Mouse (Mus musculus): ENCODE data around the gene Ifna5. TPM values are rescaled to one million over a fixed set of nuclear protein-coding genes. Genes with fewer than 3 reads are reported as not detected.

The Ifna5 gene
- polyA plus RNA-seq, 1 experiment = not detected

- H3K4me3 ChIP-seq (replicated peaks; ENCODE audit: insufficient read depth, low read depth, low read length) = peak overlapping the region; percentile 69
- H3K27ac ChIP-seq (ENCODE audit: insufficient read depth, low read length) = no peak overlapping the region
- WGBS = 7% methylated on average over 31 of the region's 31 CpGs
- TF ChIP-seq CTCF (IDR thresholded peaks at IDR 0.05; ENCODE audit: borderline replicate concordance, insufficient read depth, low read depth, low read length) (no peak), POLR2A (IDR thresholded peaks at IDR 0.05; ENCODE audit: borderline replicate concordance, insufficient read depth, low read length) (no peak)
- no peaks in the 10 kb centered on the region; the same call in 1 of the 2 replicates for H3K27me3 ChIP-seq (ENCODE audit: control insufficient read depth, insufficient read depth, low read length)
- no peaks in the 10 kb centered on the region for H3K4me1 ChIP-seq (ENCODE audit: control insufficient read depth, insufficient read depth, low read length)
- peak; percentile 4 to 19 for DNase-seq
Observed at GRCm38 (mm10) chr4:88867926-88868911, 32.9 kb downstream of the Ifna5 start.

- H3K27me3 ChIP-seq (ENCODE audit: control insufficient read depth, insufficient read depth, low read length) = no peaks in the 10 kb centered on the region
- TF ChIP-seq CTCF (IDR thresholded peaks at IDR 0.05; ENCODE audit: borderline replicate concordance, insufficient read depth, low read depth, low read length) (peak; percentile 21; the same call in 1 of the 2 replicates), POLR2A (IDR thresholded peaks at IDR 0.05; ENCODE audit: borderline replicate concordance, insufficient read depth, low read length) (no peak)
- H3K4me3 ChIP-seq (replicated peaks; ENCODE audit: insufficient read depth, low read depth, low read length) = no peak overlapping the region
- no peaks in the 10 kb centered on the region for H3K4me1 ChIP-seq (ENCODE audit: control insufficient read depth, insufficient read depth, low read length)
- H3K27ac ChIP-seq (ENCODE audit: insufficient read depth, low read length) = no peak overlapping the region
- DNase-seq = peak in 1 of 2 experiments; percentile 14
- WGBS = 2% methylated on average over 2 of the region's 2 CpGs
Observed at GRCm38 (mm10) chr4:88872691-88873090, 37.4 kb downstream of the Ifna5 start.

GRCm38 (mm10) chr4:88875435-88876095 is 40.2 kb downstream of the Ifna5 start:
- no peaks in the 10 kb centered on the region for H3K4me1 ChIP-seq (ENCODE audit: control insufficient read depth, insufficient read depth, low read length)
- TF ChIP-seq POLR2A (IDR thresholded peaks at IDR 0.05; ENCODE audit: borderline replicate concordance, insufficient read depth, low read length) = no peak
- TF ChIP-seq CTCF (IDR thresholded peaks at IDR 0.05; ENCODE audit: borderline replicate concordance, insufficient read depth, low read depth, low read length) = no peak
- 80% methylated on average over 4 of the region's 4 CpGs for WGBS
- no peak for DNase-seq
- H3K27ac ChIP-seq (ENCODE audit: insufficient read depth, low read length) = no peak overlapping the region
- H3K4me3 ChIP-seq (replicated peaks; ENCODE audit: insufficient read depth, low read depth, low read length) = no peak overlapping the region
- H3K27me3 ChIP-seq (ENCODE audit: control insufficient read depth, insufficient read depth, low read length) = no peaks in the 10 kb centered on the region

- TF ChIP-seq POLR2A (IDR thresholded peaks at IDR 0.05; ENCODE audit: borderline replicate concordance, insufficient read depth, low read length) = no peak
- no peak for TF ChIP-seq CTCF (IDR thresholded peaks at IDR 0.05; ENCODE audit: borderline replicate concordance, insufficient read depth, low read depth, low read length)
- no peak for DNase-seq
- WGBS = 79% methylated on average over 4 of the region's 4 CpGs
- H3K27me3 ChIP-seq (ENCODE audit: control insufficient read depth, insufficient read depth, low read length) = no peaks in the 10 kb centered on the region
- H3K4me1 ChIP-seq (ENCODE audit: control insufficient read depth, insufficient read depth, low read length) = no peaks in the 10 kb centered on the region
- H3K4me3 ChIP-seq (replicated peaks; ENCODE audit: insufficient read depth, low read depth, low read length) = no peak overlapping the region
- H3K27ac ChIP-seq (ENCODE audit: insufficient read depth, low read length) = no peak overlapping the region
Observed at GRCm38 (mm10) chr4:88876520-88876919, 41.2 kb downstream of the Ifna5 start.

GRCm38 (mm10) chr4:88878246-88878645 is 42.9 kb downstream of the Ifna5 start:
- WGBS = 36% methylated on average over 10 of the region's 10 CpGs
- no peak for TF ChIP-seq POLR2A (IDR thresholded peaks at IDR 0.05; ENCODE audit: borderline replicate concordance, insufficient read depth, low read length)
- no peak for TF ChIP-seq CTCF (IDR thresholded peaks at IDR 0.05; ENCODE audit: borderline replicate concordance, insufficient read depth, low read depth, low read length)
- no peak overlapping the region for H3K27ac ChIP-seq (ENCODE audit: insufficient read depth, low read length)
- H3K27me3 ChIP-seq (ENCODE audit: control insufficient read depth, insufficient read depth, low read length) = no peaks in the 10 kb centered on the region
- no peaks in the 10 kb centered on the region for H3K4me1 ChIP-seq (ENCODE audit: control insufficient read depth, insufficient read depth, low read length)
- no peak overlapping the region for H3K4me3 ChIP-seq (replicated peaks; ENCODE audit: insufficient read depth, low read depth, low read length)
- no peak for DNase-seq

- no peak overlapping the region for H3K27ac ChIP-seq (ENCODE audit: insufficient read depth, low read length)
- no peaks in the 10 kb centered on the region for H3K4me1 ChIP-seq (ENCODE audit: control insufficient read depth, insufficient read depth, low read length)
- 76% methylated on average over 4 of the region's 4 CpGs for WGBS
- DNase-seq = no peak
- no peak overlapping the region for H3K4me3 ChIP-seq (replicated peaks; ENCODE audit: insufficient read depth, low read depth, low read length)
- H3K27me3 ChIP-seq (ENCODE audit: control insufficient read depth, insufficient read depth, low read length) = no peaks in the 10 kb centered on the region
- TF ChIP-seq CTCF (IDR thresholded peaks at IDR 0.05; ENCODE audit: borderline replicate concordance, insufficient read depth, low read depth, low read length) = no peak
- no peak for TF ChIP-seq POLR2A (IDR thresholded peaks at IDR 0.05; ENCODE audit: borderline replicate concordance, insufficient read depth, low read length)
Observed at GRCm38 (mm10) chr4:88878772-88879171, 43.4 kb downstream of the Ifna5 start.

GRCm38 (mm10) chr4:88880101-88880500 is 44.8 kb downstream of the Ifna5 start, which contains the start of gene Ifne:
Ifne (minus strand) TSS chr4:88880201.
- Histone ChIP-seq H3K27me3 (ENCODE audit: control insufficient read depth, insufficient read depth, low read length) (no peaks in the 10 kb centered on the region), H3K27ac (ENCODE audit: insufficient read depth, low read length) (no peak within 1 kb of the TSS), H3K4me3 (replicated peaks; ENCODE audit: insufficient read depth, low read depth, low read length) (no peak within 1 kb of the TSS), H3K4me1 (ENCODE audit: control insufficient read depth, insufficient read depth, low read length) (no peaks in the 10 kb centered on the region)
- TF ChIP-seq POLR2A (IDR thresholded peaks at IDR 0.05; ENCODE audit: borderline replicate concordance, insufficient read depth, low read length) = no peak
- no peak for TF ChIP-seq CTCF (IDR thresholded peaks at IDR 0.05; ENCODE audit: borderline replicate concordance, insufficient read depth, low read depth, low read length)
- DNase-seq = no peak
- 93% methylated on average over 8 of the region's 8 CpGs for WGBS

Other genes starting within 250 kb of the Ifna5 start
- not detected in 2 replicates for gene Ifna9, start 243.1 kb upstream of the Ifna5 start, polyA plus RNA-seq (2012; rRNA removed)
- not detected in 2 replicates for gene Ifna12, start 232.1 kb upstream of the Ifna5 start, polyA plus RNA-seq (2012; rRNA removed)
- not detected in 2 replicates for gene C87499, start 201.1 kb upstream of the Ifna5 start, polyA plus RNA-seq (2012; rRNA removed)
- not detected in 2 replicates for gene Ifna13, start 191.1 kb upstream of the Ifna5 start, polyA plus RNA-seq (2012; rRNA removed)
- not detected in 2 replicates for gene Ifna16, start 158.6 kb upstream of the Ifna5 start, polyA plus RNA-seq (2012; rRNA removed)
- gene Ifna2, start 151.6 kb upstream of the Ifna5 start, polyA plus RNA-seq (2012; rRNA removed) = not detected in 2 replicates
- gene Ifnab, start 144.2 kb upstream of the Ifna5 start, polyA plus RNA-seq (2012; rRNA removed) = not detected in 2 replicates
- 0.59 and 1.2 TPM in 2 replicates for gene Gm26566, start 113.7 kb upstream of the Ifna5 start, polyA plus RNA-seq (2012; rRNA removed)
- 43.6 and 44.7 TPM in 2 replicates for gene Klhl9, start 113.1 kb upstream of the Ifna5 start, polyA plus RNA-seq (2012; rRNA removed)
- gene Gm13271, start 80.7 kb upstream of the Ifna5 start, polyA plus RNA-seq (2012; rRNA removed) = not detected in 2 replicates
- gene Gm13283, start 75.4 kb upstream of the Ifna5 start, polyA plus RNA-seq (2012; rRNA removed) = not detected in 2 replicates
- gene Gm13290, start 61.7 kb upstream of the Ifna5 start, polyA plus RNA-seq (2012; rRNA removed) = not detected in 2 replicates
- gene Gm13289, start 58.6 kb upstream of the Ifna5 start, polyA plus RNA-seq (2012; rRNA removed) = not detected in 2 replicates
- not detected in 2 replicates for gene Gm13272, start 55.7 kb upstream of the Ifna5 start, polyA plus RNA-seq (2012; rRNA removed)
- gene Ifnz, start 53.4 kb upstream of the Ifna5 start, polyA plus RNA-seq (2012; rRNA removed) = not detected in 2 replicates
- not detected in 2 replicates for gene Gm13276, start 49.8 kb upstream of the Ifna5 start, polyA plus RNA-seq (2012; rRNA removed)
- gene Gm13277, start 46.9 kb upstream of the Ifna5 start, polyA plus RNA-seq (2012; rRNA removed) = not detected in 2 replicates
- gene Gm13278, start 44.0 kb upstream of the Ifna5 start, polyA plus RNA-seq (2012; rRNA removed) = not detected in 2 replicates
- gene Gm13275, start 41.0 kb upstream of the Ifna5 start, polyA plus RNA-seq (2012; rRNA removed) = not detected in 2 replicates
- not detected in 2 replicates for gene Gm13279, start 38.1 kb upstream of the Ifna5 start, polyA plus RNA-seq (2012; rRNA removed)
- not detected in 2 replicates for gene Gm13285, start 35.9 kb upstream of the Ifna5 start, polyA plus RNA-seq (2012; rRNA removed)
- not detected in 2 replicates for gene Gm13287, start 32.3 kb upstream of the Ifna5 start, polyA plus RNA-seq (2012; rRNA removed)
- not detected in 2 replicates for gene Gm13288, start 30.0 kb upstream of the Ifna5 start, polyA plus RNA-seq (2012; rRNA removed)
- gene Ifna7, start 19.3 kb upstream of the Ifna5 start, polyA plus RNA-seq (2012; rRNA removed) = not detected in 2 replicates
- gene Ifna11, start 15.6 kb upstream of the Ifna5 start, polyA plus RNA-seq (2012; rRNA removed) = not detected in 2 replicates
- gene Ifna6, start 8.1 kb upstream of the Ifna5 start, polyA plus RNA-seq (2012; rRNA removed) = not detected in 2 replicates
- not detected in 2 replicates for gene Ifna4, start 6.3 kb downstream of the Ifna5 start, polyA plus RNA-seq (2012; rRNA removed)
- gene Ifna1, start 14.6 kb downstream of the Ifna5 start, polyA plus RNA-seq (2012; rRNA removed) = not detected in 2 replicates
- gene Ifne, start 44.7 kb downstream of the Ifna5 start, polyA plus RNA-seq (2012; rRNA removed) = not detected in 2 replicates

Measured in cerebellum, adult 2 months (tissue).